Mouse (Mus musculus) frontal cortex, postnatal 36 days (tissue): Measurements from ENCODE around the gene Psmg3.

Source experiments
- DNase-seq, 2 experiments: peaks; one replicate each; pipeline ENCODE4 v3.0.0; 2022; ENCODE audit warnings: low spot score in 2 of 2

The Psmg3 gene

DNA sequence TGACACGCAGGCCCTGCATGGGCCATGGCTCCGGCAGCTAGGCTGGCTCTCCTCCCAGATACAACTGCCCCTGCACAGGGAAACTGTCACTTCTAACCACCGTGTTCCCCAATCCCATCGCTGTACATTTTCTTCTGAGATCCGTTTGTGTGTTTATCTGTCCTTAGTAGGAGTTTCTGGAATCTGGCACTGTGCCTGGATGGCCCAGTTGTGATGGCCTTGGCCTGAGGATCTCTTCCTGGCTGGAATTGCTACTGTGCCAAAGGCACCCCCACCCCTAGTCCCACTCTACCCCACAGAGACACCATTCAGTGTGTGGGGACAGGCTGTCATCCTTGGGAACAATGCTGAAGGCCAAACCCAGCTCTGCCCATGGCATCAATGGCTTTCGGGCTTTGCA is 10.7 kb downstream of the Psmg3 start:
- DNase-seq: no peak

DNA sequence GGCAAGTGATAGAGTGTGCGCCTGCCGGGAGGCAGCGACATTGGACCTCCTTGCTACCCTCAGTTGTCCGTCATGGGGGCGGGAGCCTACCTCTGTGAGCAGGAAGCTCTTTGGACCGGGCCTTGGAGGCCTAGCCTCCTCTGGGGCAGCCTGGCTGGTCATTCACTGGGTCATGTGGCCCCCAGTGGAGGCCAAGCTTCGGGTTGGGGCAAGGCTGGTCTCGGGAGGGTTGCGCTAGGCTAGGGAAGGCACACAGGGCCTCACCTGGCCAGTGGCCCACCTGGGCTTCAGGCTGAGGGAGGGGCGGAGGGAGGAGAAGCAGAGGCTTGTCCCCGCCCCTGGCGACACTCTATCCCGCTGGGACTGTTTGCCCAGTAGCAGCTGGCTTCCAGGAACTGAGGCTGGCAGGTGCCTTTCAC is 12.7 kb downstream of the Psmg3 start:
- DNase-seq: no peak

DNA sequence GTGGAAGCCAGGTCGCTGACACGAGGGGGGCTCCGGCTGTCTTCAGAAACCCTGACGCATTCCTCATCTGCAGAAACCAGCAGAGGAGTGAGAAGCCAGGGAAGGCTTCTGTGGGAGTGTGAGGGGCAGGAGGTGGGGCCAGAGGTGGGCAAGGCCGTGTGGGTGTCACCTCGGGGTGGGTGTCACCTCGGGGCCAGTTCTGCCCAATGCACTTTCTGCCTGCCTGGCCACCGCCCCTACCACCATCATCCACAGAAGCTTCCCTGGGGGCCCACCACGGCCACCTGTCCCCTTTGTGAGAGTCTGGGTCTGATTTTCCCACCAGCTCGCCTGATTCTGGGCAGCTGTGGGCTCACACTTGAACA is 13.6 kb downstream of the Psmg3 start:
- no peak for DNase-seq

- DNase-seq: no peak
Observed at GRCm38 (mm10) chr5:139812398-139813125, 14.1 kb downstream of the Psmg3 start.

- no peak for DNase-seq
Observed at GRCm38 (mm10) chr5:139811677-139812397, 14.8 kb downstream of the Psmg3 start.

DNA sequence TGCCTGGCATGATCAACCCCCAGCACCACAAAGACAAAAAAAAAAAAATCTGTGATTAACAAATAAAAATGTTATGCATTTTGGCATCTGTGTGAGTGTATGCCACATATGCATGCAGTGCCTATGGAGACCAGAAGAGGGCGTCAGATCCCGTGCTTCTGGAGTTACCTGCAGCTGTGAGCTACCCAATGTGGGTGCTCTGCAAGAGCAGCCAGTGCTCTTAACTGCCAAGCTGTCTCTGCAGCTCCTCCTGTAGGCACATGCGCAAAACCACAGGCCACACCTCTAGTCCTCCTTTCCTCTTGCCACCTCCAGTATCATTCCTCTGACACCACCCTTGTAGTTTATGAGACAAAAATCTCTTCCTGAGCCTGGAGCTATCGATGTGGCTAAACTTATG is 17.3 kb downstream of the Psmg3 start:
- no peak for DNase-seq

GRCm38 (mm10) chr5:139805924-139806323 is 20.8 kb downstream of the Psmg3 start:
- DNase-seq: no peak

DNA sequence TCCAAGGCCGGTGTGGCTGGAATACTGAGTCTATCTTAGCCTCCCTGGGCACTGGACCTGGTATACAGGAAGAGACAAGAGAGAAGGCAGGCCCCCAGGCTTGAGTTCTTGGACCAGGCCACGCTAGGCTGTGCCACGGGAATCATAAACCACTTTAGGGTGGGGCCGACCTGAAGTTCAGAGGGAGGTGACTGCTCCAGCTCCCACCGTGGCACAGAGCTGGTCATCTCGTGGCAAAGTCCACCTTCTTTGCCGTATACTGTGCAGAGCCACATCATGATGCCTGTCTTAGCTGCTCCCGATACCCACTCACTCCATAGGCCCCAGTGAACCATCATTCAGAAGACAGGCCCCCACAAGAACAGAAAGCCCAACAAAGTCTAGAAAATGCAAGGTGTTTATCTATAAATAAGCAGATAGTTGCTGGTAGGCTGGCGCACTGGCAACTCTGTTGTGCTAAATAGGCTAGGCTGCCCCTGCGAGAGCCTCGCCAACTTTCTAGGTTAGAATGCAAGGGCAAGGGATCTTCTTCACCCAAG is 22.0 kb downstream of the Psmg3 start:
- no peak for DNase-seq

DNA sequence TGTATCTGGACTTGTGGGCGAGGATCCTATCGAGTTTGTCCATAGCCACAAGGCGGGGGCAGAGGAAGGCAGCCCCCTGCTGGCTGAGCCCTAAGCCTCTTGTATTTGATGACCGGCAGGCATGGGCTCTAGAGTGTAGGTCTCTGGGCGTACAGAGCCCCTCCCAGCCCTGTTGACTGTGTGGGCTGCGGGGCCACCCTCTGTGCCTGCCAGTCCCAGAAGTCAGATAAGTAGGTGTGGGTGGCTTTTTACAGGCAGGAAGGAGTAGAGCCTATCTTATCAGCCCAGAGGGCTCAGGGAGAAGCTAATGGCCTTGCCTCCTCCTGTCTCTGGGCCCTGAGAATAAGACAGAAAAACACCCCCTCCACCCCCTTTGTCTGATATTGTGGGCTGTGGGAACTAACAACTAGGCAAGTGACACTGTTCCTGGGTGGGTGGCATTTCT is 22.6 kb downstream of the Psmg3 start:
- DNase-seq: no peak

DNA sequence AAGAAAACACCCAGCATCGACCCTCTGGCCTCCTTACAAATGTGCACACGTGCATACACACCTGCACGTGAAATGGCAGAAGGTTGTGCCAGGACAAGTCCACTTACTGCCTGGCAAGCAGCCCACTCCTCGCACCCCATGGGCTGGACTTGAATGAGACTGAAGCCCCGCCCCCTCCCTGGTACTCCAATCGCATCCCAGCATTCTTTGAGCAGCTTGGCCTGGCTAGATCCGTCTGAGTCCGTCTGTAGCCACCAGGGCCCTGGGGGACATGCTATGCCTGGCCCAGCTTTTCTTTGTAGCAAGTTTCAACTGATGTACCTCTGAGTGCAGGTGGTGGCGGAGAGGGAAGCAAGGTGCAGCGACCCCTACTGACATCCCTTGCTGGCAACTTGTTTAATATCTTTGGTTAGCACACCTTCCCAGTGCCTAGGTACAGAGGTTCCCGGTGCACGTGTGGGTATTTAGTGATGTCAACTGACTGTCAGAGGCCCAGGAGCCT is 23.0 kb downstream of the Psmg3 start:
- DNase-seq: no peak

DNA sequence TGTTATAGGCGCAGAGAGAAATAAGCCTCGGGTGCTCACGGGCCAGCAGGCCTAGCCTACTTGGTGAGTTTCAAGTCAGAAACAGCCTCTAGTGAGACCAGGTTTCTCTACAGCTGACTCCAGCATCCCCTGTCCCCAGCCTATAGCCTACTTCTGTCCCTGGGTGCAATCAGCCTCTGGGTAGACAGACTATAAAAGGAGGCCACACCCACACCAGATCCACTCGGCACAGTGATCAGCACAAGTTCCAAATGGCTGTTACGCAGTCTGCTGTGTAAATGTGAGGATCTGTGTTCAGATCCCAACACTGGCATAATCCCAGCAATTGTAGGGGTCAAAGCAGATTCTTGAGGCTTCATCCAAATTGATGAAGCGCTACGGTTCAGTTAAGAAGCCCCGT is 23.5 kb downstream of the Psmg3 start:
- no peak for DNase-seq

DNA sequence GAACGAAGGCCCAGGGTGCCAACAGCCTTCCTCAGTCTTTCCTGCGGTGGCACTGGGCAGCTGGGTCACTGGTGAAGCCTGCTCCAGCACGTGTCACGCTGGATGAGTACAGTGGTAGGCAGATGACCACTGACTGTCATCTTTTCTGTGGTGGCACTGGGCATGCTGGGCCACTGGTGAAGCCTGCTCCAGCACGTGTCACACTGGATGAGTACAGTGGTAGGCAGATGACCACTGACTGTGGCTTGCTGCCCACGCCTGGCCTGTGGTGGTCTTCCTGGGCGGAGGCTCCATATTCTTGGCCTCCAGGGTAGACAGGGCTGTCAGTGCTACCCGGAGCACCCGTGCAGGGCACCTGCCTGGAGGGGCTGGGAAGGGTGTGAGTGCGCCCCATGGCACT is 24.8 kb downstream of the Psmg3 start:
- DNase-seq: no peak

DNA sequence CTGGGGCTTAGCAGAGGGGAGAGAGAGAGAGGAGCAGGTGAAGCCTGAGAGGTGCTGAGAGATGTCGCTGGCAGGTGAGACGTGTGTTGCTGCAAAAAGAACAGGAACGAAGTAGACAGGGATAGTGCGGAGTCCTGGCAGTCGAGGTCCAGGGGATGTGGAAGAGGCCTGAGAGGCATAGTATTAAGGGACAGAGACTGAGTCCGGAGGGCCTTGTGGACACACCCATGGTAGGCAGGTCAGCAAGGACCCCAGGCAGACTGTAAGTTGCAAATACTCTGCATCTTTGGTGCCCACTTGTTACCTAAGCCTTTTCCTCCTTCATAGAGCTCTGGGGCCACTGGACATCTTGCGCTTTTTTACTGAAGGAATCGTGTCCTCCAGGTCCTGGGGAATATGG is 25.5 kb downstream of the Psmg3 start:
- DNase-seq: no peak

- DNase-seq: no peak
Observed at GRCm38 (mm10) chr5:139799801-139800590, 26.7 kb downstream of the Psmg3 start.

DNA sequence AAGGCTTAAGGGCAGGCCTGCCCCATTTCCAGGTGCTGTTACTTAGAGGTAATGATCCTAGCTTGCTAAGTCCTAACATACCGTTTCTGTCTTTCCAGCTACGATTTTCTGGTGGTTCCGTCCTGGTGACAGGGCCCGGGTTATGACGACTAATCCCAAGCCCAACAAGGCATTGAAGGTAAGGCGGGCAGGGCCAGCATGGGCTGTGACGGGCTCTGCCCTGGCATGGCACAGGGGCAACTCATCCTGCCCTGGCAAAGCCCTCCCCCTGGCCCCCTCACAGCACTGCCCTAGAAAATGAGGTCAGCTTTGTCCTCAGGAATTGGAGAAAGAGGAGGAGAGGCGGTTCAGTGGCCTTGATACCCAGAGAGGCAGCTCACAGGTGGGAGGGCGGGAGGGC is 27.6 kb downstream of the Psmg3 start:
- DNase-seq: no peak

- no peak for DNase-seq
Observed at GRCm38 (mm10) chr5:139798168-139798900, 28.4 kb downstream of the Psmg3 start.

GRCm38 (mm10) chr5:139797473-139798167 is 29.1 kb downstream of the Psmg3 start:
- peak; percentile 74 to 79 for DNase-seq

DNA sequence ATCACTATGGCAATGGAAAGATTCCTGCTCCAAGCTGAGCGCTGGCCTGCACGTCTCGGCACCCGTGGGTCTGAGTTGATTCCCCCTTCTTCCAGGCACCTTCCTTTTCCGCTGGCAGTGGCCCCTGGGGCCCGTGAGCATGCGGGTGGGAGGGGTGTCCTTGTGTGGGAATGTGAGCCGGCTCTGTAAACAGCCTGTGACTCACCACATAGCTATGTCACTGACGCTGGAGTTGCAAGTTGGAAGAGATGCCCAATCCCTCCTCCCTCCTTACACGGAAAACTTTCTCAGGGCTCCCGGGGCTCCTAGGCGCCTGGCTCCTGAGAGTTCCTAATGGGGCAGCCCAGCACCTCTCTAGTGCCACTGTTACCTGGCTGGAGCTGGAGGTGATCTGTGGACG is 29.8 kb downstream of the Psmg3 start:
- peak; percentile 60 to 63 for DNase-seq

DNA sequence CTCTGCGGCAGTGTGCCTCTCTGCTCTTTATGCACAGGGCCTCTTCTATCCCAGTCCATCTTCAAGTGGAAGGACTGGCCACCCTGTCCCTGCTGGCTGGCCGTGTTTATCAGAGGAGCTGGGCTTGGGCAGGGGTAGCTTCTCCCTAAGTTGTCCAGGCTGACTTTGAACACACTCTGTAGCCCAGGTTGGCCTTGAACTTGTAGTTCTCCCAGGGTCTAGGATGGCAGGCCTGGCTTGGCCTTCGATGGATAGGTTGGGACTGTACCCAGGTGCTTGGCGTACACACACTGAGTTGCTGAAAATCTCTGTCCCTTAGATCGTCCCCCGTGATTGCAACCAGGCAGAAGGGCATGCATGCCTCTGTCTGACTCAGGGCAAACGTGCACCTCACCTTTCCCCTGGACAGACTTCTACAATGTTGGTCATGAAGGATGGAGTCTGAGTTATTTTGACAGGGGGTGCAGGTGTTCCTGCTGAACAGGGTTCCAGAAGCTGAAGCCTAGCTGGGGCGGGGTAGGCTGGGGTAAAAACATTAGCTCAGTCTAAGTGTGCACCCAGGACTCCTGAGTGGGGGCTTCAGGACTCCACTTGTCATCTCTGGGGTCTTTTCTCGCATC is 30.6 kb downstream of the Psmg3 start:
- DNase-seq: no peak

DNA sequence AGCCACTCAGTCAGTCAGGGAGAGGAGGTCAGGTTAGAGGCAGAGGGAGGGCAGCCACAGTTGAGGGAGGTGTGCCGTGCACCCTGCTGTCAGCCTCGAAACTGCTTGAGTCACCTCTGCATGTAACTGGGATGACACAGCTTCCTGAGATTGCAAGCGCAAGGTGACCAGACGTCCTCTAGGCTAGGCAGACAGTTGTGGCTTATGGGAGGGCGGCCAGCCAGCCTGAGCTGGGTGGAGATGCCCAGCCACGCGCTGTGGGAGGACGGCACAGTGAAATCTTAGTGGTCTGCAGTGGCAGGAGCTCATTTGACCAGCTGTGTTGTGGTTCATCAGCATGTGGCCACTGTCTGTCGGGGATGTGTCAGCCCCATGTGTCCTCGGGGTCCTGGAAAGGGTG is 31.7 kb downstream of the Psmg3 start:
- DNase-seq: no peak
